Mouse (Mus musculus) intestine, embryonic 14.5 days (tissue): ENCODE measurements around the gene Jade1. TPM values are rescaled to one million over a fixed set of nuclear protein-coding genes. Genes with fewer than 3 reads are reported as not detected.

Experiments
- ATAC-seq: fragments of 200-750 bp; cut with Nextera tagmentation; replicated peaks from 2 replicates; pipeline ENCODE4 v1.8.0; 2017; ENCODE audit warnings: low read depth, moderate number of reproducible peaks, moderate TSS enrichment, moderate library complexity; ENCODE audit not compliant: low FRiP score, low TSS enrichment
- DNase-seq: peaks from one replicate; pipeline ENCODE4 v3.0.0-alpha.2; 2018; ENCODE audit warnings: low spot score
- H3K27ac ChIP-seq: fragments of 300-500 bp; sonication (generic); 2 replicates; pipeline ENCODE4 v1.5.1; 2014; ENCODE audit warnings: low read depth, mild to moderate bottlenecking, control low read depth
- H3K27me3 ChIP-seq: fragments of 300-500 bp; sonication (generic); replicated peaks from 2 replicates; pipeline ENCODE4 v1.6.1; 2014; ENCODE audit warnings: low read length, control low read depth; ENCODE audit not compliant: control insufficient read depth, insufficient read depth
- H3K36me3 ChIP-seq: fragments of 300-500 bp; sonication (generic); 2 replicates; pipeline ENCODE4 v1.6.1; 2014; ENCODE audit warnings: low read length, control low read depth; ENCODE audit not compliant: control insufficient read depth, insufficient read depth
- H3K4me1 ChIP-seq: fragments of 300-500 bp; sonication (generic); replicated peaks from 2 replicates; pipeline ENCODE4 v1.6.1; 2014; ENCODE audit warnings: low read length, control low read depth, mixed read lengths; ENCODE audit not compliant: control insufficient read depth, insufficient read depth
- H3K4me2 ChIP-seq: fragments of 300-500 bp; sonication (generic); 2 replicates; pipeline ENCODE4 v1.6.1; 2014; ENCODE audit warnings: low read length
- H3K4me3 ChIP-seq: fragments of 300-500 bp; sonication (generic); 2 replicates; pipeline ENCODE4 v1.5.1; 2014; ENCODE audit warnings: low read depth, low read length, control low read depth, mixed read lengths
- H3K9ac ChIP-seq: fragments of 300-500 bp; sonication (generic); 2 replicates; pipeline ENCODE4 v1.6.1; 2014; ENCODE audit warnings: mild to moderate bottlenecking, low read length
- H3K9me3 ChIP-seq: fragments of 300-500 bp; sonication (generic); 2 replicates; pipeline ENCODE4 v1.6.1; 2016; ENCODE audit warnings: low read length, control low read depth; ENCODE audit not compliant: control insufficient read depth
- WGBS: fragments of 180-500 bp; shearing (Covaris S2); extraction: QIAGEN DNeasy Blood & Tissue Kit; methylation state at CpG from one replicate; pipeline ENCODE4 v1.1.7; 2014; 5-methylcytosine and 5-hydroxymethylcytosine counted together
- polyA plus RNA-seq: library from polyadenylated mRNA; unstranded; fragments of >200 nt; fragmentation: Nextera tagmentation; extraction: Ambion mirVana; gene quantifications from 2 replicates; pipeline ENCODE4 v1.2.1, GENCODE M21; 2014

The Jade1 gene
- polyA plus RNA-seq, 1 experiment from 2014 or later = 21.0 TPM

- DNase-seq (no peak), ATAC-seq (no peak)
- H3K9me3 ChIP-seq = no peaks in the 10 kb centered on the region
- no peak overlapping the region for H3K27ac ChIP-seq
- no peak overlapping the region for H3K9ac ChIP-seq
- H3K4me3 ChIP-seq = no peak overlapping the region
- H3K27me3 ChIP-seq = no peaks in the 10 kb centered on the region
- no peaks in the 10 kb centered on the region for H3K36me3 ChIP-seq
- no peaks in the 10 kb centered on the region for H3K4me1 ChIP-seq
- WGBS = 97% methylated on average over 2 of the region's 2 CpGs
- no peak overlapping the region for H3K4me2 ChIP-seq
Observed at GRCm38 (mm10) chr3:41537957-41538356, 17.6 kb upstream of the Jade1 start.

- Histone ChIP-seq H3K4me2 (no peak overlapping the region), H3K9ac (no peak overlapping the region), H3K27ac (no peak overlapping the region), H3K27me3 (no peaks in the 10 kb centered on the region), H3K4me1 (peaks cover 5% of the 10 kb centered on the region), H3K4me3 (no peak overlapping the region), H3K36me3 (no peaks in the 10 kb centered on the region), H3K9me3 (no peaks in the 10 kb centered on the region)
- DNase-seq (no peak), ATAC-seq (no peak)
- 79% methylated on average over 3 of the region's 3 CpGs for WGBS
Observed at GRCm38 (mm10) chr3:41541313-41541712, 14.2 kb upstream of the Jade1 start.

- Histone ChIP-seq H3K27ac (no peak overlapping the region), H3K4me1 (peaks cover 5% of the 10 kb centered on the region)
- no peak for ATAC-seq
Observed at GRCm38 (mm10) chr3:41544451-41544850, 11.1 kb upstream of the Jade1 start.

GRCm38 (mm10) chr3:41547289-41547688, 8.2 kb upstream of the Jade1 start:
- H3K9ac ChIP-seq = no peak overlapping the region
- WGBS = 91% methylated on average over 5 of the region's 5 CpGs
- H3K4me1 ChIP-seq = peaks cover 5% of the 10 kb centered on the region
- no peak overlapping the region for H3K27ac ChIP-seq
- H3K27me3 ChIP-seq = no peaks in the 10 kb centered on the region
- DNase-seq (no peak), ATAC-seq (no peak)
- H3K4me2 ChIP-seq = no peak overlapping the region
- H3K4me3 ChIP-seq = no peak overlapping the region
- H3K36me3 ChIP-seq = no peaks in the 10 kb centered on the region
- H3K9me3 ChIP-seq = no peaks in the 10 kb centered on the region

More at GRCm38 (mm10) chr3:41544451-41544850, 11.1 kb upstream of the Jade1 start:
- no peak overlapping the region for H3K4me3 ChIP-seq
- no peaks in the 10 kb centered on the region for H3K27me3 ChIP-seq
- no peak overlapping the region for H3K4me2 ChIP-seq
- WGBS = 40% methylated on average over 7 of the region's 7 CpGs
- H3K36me3 ChIP-seq = no peaks in the 10 kb centered on the region
- H3K9me3 ChIP-seq = no peaks in the 10 kb centered on the region
- DNase-seq = no peak
- no peak overlapping the region for H3K9ac ChIP-seq

GRCm38 (mm10) chr3:41548238-41548637, 7.3 kb upstream of the Jade1 start:
- no peak for DNase-seq
- Histone ChIP-seq H3K4me2 (no peak overlapping the region), H3K27me3 (no peaks in the 10 kb centered on the region), H3K4me3 (no peak overlapping the region), H3K9me3 (no peaks in the 10 kb centered on the region), H3K27ac (no peak overlapping the region), H3K4me1 (peaks cover 5% of the 10 kb centered on the region), H3K9ac (no peak overlapping the region), H3K36me3 (no peaks in the 10 kb centered on the region)
- no peak for ATAC-seq
- WGBS = 83% methylated on average over 4 of the region's 4 CpGs

- H3K9ac ChIP-seq = no peak overlapping the region
- H3K36me3 ChIP-seq = no peaks in the 10 kb centered on the region
- no peak overlapping the region for H3K27ac ChIP-seq
- no peak overlapping the region for H3K4me3 ChIP-seq
- WGBS = 73% methylated on average over 3 of the region's 3 CpGs
- ATAC-seq (no peak), DNase-seq (no peak)
- H3K9me3 ChIP-seq = no peaks in the 10 kb centered on the region
- no peak overlapping the region for H3K4me2 ChIP-seq
- H3K4me1 ChIP-seq = no peaks in the 10 kb centered on the region
- no peaks in the 10 kb centered on the region for H3K27me3 ChIP-seq
Observed at GRCm38 (mm10) chr3:41551671-41552070, 3.9 kb upstream of the Jade1 start.

- Histone ChIP-seq H3K9me3 (no peaks in the 10 kb centered on the region), H3K4me3 (no peak overlapping the region), H3K4me1 (no peaks in the 10 kb centered on the region), H3K27me3 (no peaks in the 10 kb centered on the region), H3K4me2 (no peak overlapping the region), H3K36me3 (no peaks in the 10 kb centered on the region), H3K9ac (no peak overlapping the region), H3K27ac (no peak overlapping the region)
- DNase-seq = no peak
- no peak for ATAC-seq
- 52% methylated on average over 11 of the region's 11 CpGs for WGBS
Observed at GRCm38 (mm10) chr3:41552777-41553548, 2.6 kb upstream of the Jade1 start.

- Histone ChIP-seq H3K36me3 (no peaks in the 10 kb centered on the region), H3K9ac (no peak overlapping the region), H3K27ac (no peak overlapping the region), H3K27me3 (no peaks in the 10 kb centered on the region), H3K9me3 (no peaks in the 10 kb centered on the region), H3K4me1 (no peaks in the 10 kb centered on the region), H3K4me2 (no peak overlapping the region), H3K4me3 (no peak overlapping the region)
- DNase-seq (no peak), ATAC-seq (no peak)
- WGBS = 81% methylated on average over 4 of the region's 4 CpGs
Observed at GRCm38 (mm10) chr3:41553681-41554080, 1.9 kb upstream of the Jade1 start.
